Mouse (Mus musculus) CH12.LX (cell line): ENCODE measurements at regions not wholly inside any gene's neighbourhood (a gene's known extent, or its start where the extent isn't known, plus 50 kb on each side); places are given as distances from the start of the nearest gene placed in this dataset.

Source experiments
- DNase-seq: peaks from one replicate; pipeline ENCODE4 v3.0.0-alpha.2; 2013; ENCODE audit errors: extremely low read depth
- H3K27ac ChIP-seq: 2 replicates; pipeline ENCODE4 v1.5.1; 2012; ENCODE audit warnings: low read depth, mild to moderate bottlenecking, control low read depth, moderate library complexity; ENCODE audit not compliant: insufficient read depth
- H3K27me3 ChIP-seq: replicated peaks from 2 replicates; pipeline ENCODE3; 2012; ENCODE audit warnings: inconsistent platforms
- H3K36me3 ChIP-seq, 2 experiments: replicated peaks in 1 of 2; 2 replicates each; pipeline versions ENCODE3 to v1.6.1; 2012; ENCODE audit warnings: inconsistent platforms in 1 of 2, low read length in 1 of 2, mild to moderate bottlenecking in 1 of 2, mixed read lengths in 1 of 2, moderate library complexity in 1 of 2; ENCODE audit not compliant: control insufficient read depth in 1 of 2, insufficient read depth in 1 of 2
- H3K4me1 ChIP-seq, 2 experiments: 2 replicates each; pipeline ENCODE4 v1.6.1; 2012; ENCODE audit warnings: inconsistent platforms in 1 of 2, moderate library complexity in 1 of 2; ENCODE audit not compliant: insufficient read depth in 2 of 2, control insufficient read depth in 1 of 2
- H3K4me2 ChIP-seq: 2 replicates; pipeline ENCODE4 v1.6.1; 2012; ENCODE audit warnings: low read depth, mild to moderate bottlenecking, control low read depth; ENCODE audit not compliant: poor library complexity, insufficient read depth, severe bottlenecking
- H3K4me3 ChIP-seq, 3 experiments: fragments of 150-350 bp in 1 of 3; sonication (generic) in 1 of 3; replicated peaks in 1 of 3; 2 replicates each; pipeline versions ENCODE3 to v1.5.1; 2011 to 2012; ENCODE audit warnings: low read depth in 2 of 3, low read length in 2 of 3, mild to moderate bottlenecking in 2 of 3, moderate library complexity in 2 of 3, control low read depth in 1 of 3, improper control_type of control experiment in 1 of 3, inconsistent platforms in 1 of 3, mixed read lengths in 1 of 3; ENCODE audit not compliant: poor library complexity in 1 of 3
- H3K79me2 ChIP-seq: replicated peaks from 2 replicates; pipeline ENCODE4 v1.6.1; 2012; ENCODE audit warnings: mild to moderate bottlenecking, moderate library complexity; ENCODE audit not compliant: control insufficient read depth, poor library complexity, insufficient read depth, severe bottlenecking; ENCODE audit errors: extremely low read depth
- H3K9ac ChIP-seq: 2 replicates; pipeline ENCODE4 v1.6.1; 2012; ENCODE audit warnings: low read depth, mild to moderate bottlenecking, control low read depth, moderate library complexity; ENCODE audit not compliant: insufficient read depth
- H3K9me3 ChIP-seq: replicated peaks from 2 replicates; pipeline ENCODE3; 2012; ENCODE audit warnings: low read length, inconsistent platforms, mixed read lengths
- CHD1 ChIP-seq: IDR thresholded peaks from 2 replicates; pipeline ENCODE4 v1.6.1; 2012; ENCODE audit warnings: low read depth, low read length, improper control_type of control experiment, inconsistent platforms
- CHD2 ChIP-seq: IDR thresholded peaks from 2 replicates; pipeline ENCODE4 v1.6.1; 2011; ENCODE audit warnings: low read length, improper control_type of control experiment
- CTCF ChIP-seq, 2 experiments: IDR thresholded peaks in 1 of 2; conservative IDR thresholded peaks in 1 of 2; 2 replicates each; pipeline ENCODE4 v1.5.1; 2011 to 2012; ENCODE audit warnings: low read depth in 2 of 2, low read length in 2 of 2, improper control_type of control experiment in 1 of 2, inconsistent platforms in 1 of 2, mild to moderate bottlenecking in 1 of 2, moderate library complexity in 1 of 2
- ELF1 ChIP-seq: IDR thresholded peaks from 2 replicates; pipeline ENCODE4 v1.6.1; 2014; ENCODE audit warnings: low read depth, mild to moderate bottlenecking, inconsistent platforms, low read length, improper control_type of control experiment
- EP300 ChIP-seq: IDR thresholded peaks from 2 replicates; pipeline ENCODE4 v1.6.1; 2011; ENCODE audit warnings: low read length, improper control_type of control experiment
- ETS1 ChIP-seq: conservative IDR thresholded peaks from 2 replicates; pipeline ENCODE4 v1.6.1; 2012; ENCODE audit warnings: low read depth, mild to moderate bottlenecking, inconsistent platforms, low read length, improper control_type of control experiment, moderate library complexity
- HCFC1 ChIP-seq: IDR thresholded peaks from 2 replicates; pipeline ENCODE4 v1.6.1; 2012; ENCODE audit warnings: low read depth, mild to moderate bottlenecking, inconsistent platforms, low read length, improper control_type of control experiment
- JUN ChIP-seq: IDR thresholded peaks from 2 replicates; pipeline ENCODE4 v1.6.1; 2011; ENCODE audit warnings: low read depth, mild to moderate bottlenecking, low read length, improper control_type of control experiment, moderate library complexity; ENCODE audit not compliant: insufficient read depth
- JUND ChIP-seq: conservative IDR thresholded peaks from 2 replicates; pipeline ENCODE4 v1.6.1; 2011; ENCODE audit warnings: low read depth, low read length, improper control_type of control experiment
- KAT2A ChIP-seq: IDR thresholded peaks from 2 replicates; pipeline ENCODE4 v1.6.1; 2012; ENCODE audit warnings: low read length, improper control_type of control experiment, inconsistent platforms; ENCODE audit not compliant: insufficient replicate concordance
- MAX ChIP-seq: IDR thresholded peaks from 2 replicates; pipeline ENCODE4 v1.6.1; 2011; ENCODE audit warnings: low read length, improper control_type of control experiment
- MAZ ChIP-seq: IDR thresholded peaks from 2 replicates; pipeline ENCODE4 v1.6.1; 2012; ENCODE audit warnings: low read depth, mild to moderate bottlenecking, inconsistent platforms, low read length, improper control_type of control experiment, moderate library complexity
- MEF2A ChIP-seq: IDR thresholded peaks from 2 replicates; pipeline ENCODE4 v1.6.1; 2014; ENCODE audit warnings: low read depth, mild to moderate bottlenecking, inconsistent platforms, low read length, improper control_type of control experiment, borderline replicate concordance
- MXI1 ChIP-seq: IDR thresholded peaks from 2 replicates; pipeline ENCODE4 v1.6.1; 2011; ENCODE audit warnings: mild to moderate bottlenecking, low read depth, low read length, improper control_type of control experiment
- NRF1 ChIP-seq: IDR thresholded peaks from 2 replicates; pipeline ENCODE4 v1.6.1; 2014; ENCODE audit warnings: low read depth, mild to moderate bottlenecking, inconsistent platforms, low read length, improper control_type of control experiment, moderate library complexity
- POLR2A ChIP-seq: IDR thresholded peaks from 2 replicates; pipeline ENCODE4 v1.6.1; 2011; ENCODE audit warnings: low read depth, mild to moderate bottlenecking, improper control_type of control experiment, low read length
- POLR2AphosphoS2 ChIP-seq: IDR thresholded peaks from 2 replicates; pipeline ENCODE4 v1.6.1; 2011; ENCODE audit warnings: low read depth, low read length, improper control_type of control experiment
- RCOR1 ChIP-seq: conservative IDR thresholded peaks from 2 replicates; pipeline ENCODE4 v1.6.1; 2012; ENCODE audit warnings: low read depth, mild to moderate bottlenecking, inconsistent platforms, low read length, improper control_type of control experiment
- SIN3A ChIP-seq: IDR thresholded peaks from 2 replicates; pipeline ENCODE4 v1.6.1; 2012; ENCODE audit warnings: low read length, improper control_type of control experiment, inconsistent platforms
- SMC3 ChIP-seq: IDR thresholded peaks from 2 replicates; pipeline ENCODE4 v1.6.1; 2011; ENCODE audit warnings: low read depth, low read length, improper control_type of control experiment
- TBP ChIP-seq: conservative IDR thresholded peaks from 2 replicates; pipeline ENCODE4 v1.6.1; 2011; ENCODE audit warnings: low read depth, low read length, improper control_type of control experiment
- UBTF ChIP-seq: IDR thresholded peaks from 2 replicates; pipeline ENCODE4 v1.6.1; 2012; ENCODE audit warnings: low read depth, mild to moderate bottlenecking, inconsistent platforms, low read length, improper control_type of control experiment, moderate library complexity
- USF1 ChIP-seq: IDR thresholded peaks from 2 replicates; pipeline ENCODE4 v1.6.1; 2014; ENCODE audit warnings: low read depth, mild to moderate bottlenecking, inconsistent platforms, low read length, improper control_type of control experiment
- USF2 ChIP-seq: conservative IDR thresholded peaks from 2 replicates; pipeline ENCODE4 v1.6.1; 2011; ENCODE audit warnings: low read depth, low read length, improper control_type of control experiment
- ZC3H11A ChIP-seq: IDR thresholded peaks from 2 replicates; pipeline ENCODE4 v1.6.1; 2012; ENCODE audit warnings: low read depth, mild to moderate bottlenecking, inconsistent platforms, low read length, improper control_type of control experiment
- ZKSCAN1 ChIP-seq: IDR thresholded peaks from 2 replicates; pipeline ENCODE4 v1.6.1; 2012; ENCODE audit warnings: low read depth, inconsistent platforms, low read length, improper control_type of control experiment, borderline replicate concordance
- ZMIZ1 ChIP-seq: IDR thresholded peaks from 2 replicates; pipeline ENCODE4 v1.6.1; 2012; ENCODE audit warnings: low read depth, mild to moderate bottlenecking, inconsistent platforms, low read length, improper control_type of control experiment
- ZNF384 ChIP-seq: IDR thresholded peaks from 2 replicates; pipeline ENCODE4 v1.6.1; 2012; ENCODE audit warnings: low read depth, low read length, improper control_type of control experiment, inconsistent platforms
- dilution Hi-C: fragments of 300-500 bp; cut with MboI; formaldehyde crosslinking; loops from 2 replicates; pipeline ENCODE4 v1.14.3; 2020; ENCODE audit warnings: low sequenced_read_pairs; ENCODE audit not compliant: extremely low pct_unique_long_range_greater_than_20kb, extremely low pct_ligation_motif_present
- in situ Hi-C: fragments of 300-500 bp; cut with MboI; formaldehyde crosslinking; loops from 3 replicates; pipeline ENCODE4 v1.14.3; 2019; ENCODE audit warnings: low sequenced_read_pairs, low pct_ligation_motif_present, low pct_unique_long_range_greater_than_20kb, mixed read lengths

GRCm38 (mm10) chrX:99390462-99390838, 80.6 kb downstream of the Pja1 start:
- Histone ChIP-seq H3K4me3 (no peak overlapping the region), H3K9ac (no peak overlapping the region), H3K79me2 (no peaks in the 10 kb centered on the region), H3K9me3 (no peaks in the 10 kb centered on the region), H3K4me2 (no peak overlapping the region), H3K27me3 (no peaks in the 10 kb centered on the region), H3K27ac (no peak overlapping the region), H3K4me1 (peaks cover 0 to 4% of the 10 kb centered on the region in 2 experiments; a peak in 1 of 4 replicates), H3K36me3 (no peaks in the 10 kb centered on the region)
- dilution Hi-C loops (no loop called here), in situ Hi-C loops (no loop called here)
- TF ChIP-seq ELF1 = no peak
- TF ChIP-seq POLR2A = no peak
- TF ChIP-seq ZC3H11A = no peak
- TF ChIP-seq MEF2A = no peak
- no peak for TF ChIP-seq MAZ
- no peak for TF ChIP-seq EP300
- TF ChIP-seq NRF1 = no peak
- no peak for TF ChIP-seq SIN3A
- no peak for TF ChIP-seq RCOR1
- TF ChIP-seq POLR2AphosphoS2 = no peak
- no peak for TF ChIP-seq ZKSCAN1
- TF ChIP-seq USF1 = no peak
- TF ChIP-seq CHD2 = no peak
- TF ChIP-seq ZNF384 = no peak
- TF ChIP-seq HCFC1 = no peak
- no peak for TF ChIP-seq UBTF
- no peak for TF ChIP-seq MXI1
- TF ChIP-seq TBP = no peak
- no peak for TF ChIP-seq ETS1
- TF ChIP-seq KAT2A = no peak
- no peak for DNase-seq

GRCm38 (mm10) chrX:99389778-99390461, 81.2 kb downstream of the Pja1 start:
- no peak overlapping the region for H3K9ac ChIP-seq
- H3K27me3 ChIP-seq = no peaks in the 10 kb centered on the region
- no peaks in the 10 kb centered on the region for H3K36me3 ChIP-seq
- no peak overlapping the region for H3K4me3 ChIP-seq
- no peak overlapping the region for H3K4me2 ChIP-seq
- H3K9me3 ChIP-seq = no peaks in the 10 kb centered on the region
- peaks cover 0 to 4% of the 10 kb centered on the region in 2 experiments; a peak in 1 of 4 replicates for H3K4me1 ChIP-seq
- no peak for DNase-seq
- TF ChIP-seq CHD1 = no peak
- no peak for TF ChIP-seq MAX
- TF ChIP-seq KAT2A = no peak
- no peak for TF ChIP-seq EP300
- TF ChIP-seq ELF1 = no peak
- no peak for TF ChIP-seq CTCF (conservative IDR thresholded peaks at IDR 0.05 in 1 of 2, IDR thresholded peaks at IDR 0.05 in 1 of 2; ENCODE audit: low read depth in 2 of 2, low read length in 2 of 2)
- no peak for TF ChIP-seq JUN
- no peak for TF ChIP-seq NRF1
- no peak for TF ChIP-seq ZMIZ1
- no peak for TF ChIP-seq SIN3A
- no peak for TF ChIP-seq JUND
- no peak for TF ChIP-seq POLR2AphosphoS2
- no peak for TF ChIP-seq SMC3
- no peak for TF ChIP-seq MXI1
- TF ChIP-seq USF2 = no peak
- no peak for TF ChIP-seq RCOR1
- dilution Hi-C loops (no loop called here), in situ Hi-C loops (no loop called here)
- no peak overlapping the region for H3K27ac ChIP-seq
- H3K79me2 ChIP-seq = no peaks in the 10 kb centered on the region
